Mouse (Mus musculus) kidney, embryonic 16.5 days (tissue): ENCODE measurements at regions not wholly inside any gene's neighbourhood (a gene's known extent, or its start where the extent isn't known, plus 50 kb on each side); places are given as distances from the start of the nearest gene placed in this dataset.

Experiments used
- ATAC-seq: fragments of 200-750 bp; cut with Nextera tagmentation; 2 replicates; pipeline ENCODE4 v1.8.0; 2017; ENCODE audit warnings: moderate TSS enrichment; ENCODE audit not compliant: low FRiP score, low TSS enrichment
- H3K27ac ChIP-seq: fragments of 300-500 bp; sonication (generic); 2 replicates; pipeline ENCODE4 v1.5.1; 2014; ENCODE audit warnings: low read length
- H3K27me3 ChIP-seq: fragments of 300-500 bp; sonication (generic); 2 replicates; pipeline ENCODE4 v1.6.1; 2014; ENCODE audit warnings: low read length, control low read depth, mixed read lengths; ENCODE audit not compliant: insufficient read depth
- H3K36me3 ChIP-seq: fragments of 300-500 bp; sonication (generic); 2 replicates; pipeline ENCODE4 v1.6.1; 2014; ENCODE audit warnings: low read length, control low read depth, mixed read lengths; ENCODE audit not compliant: insufficient read depth
- H3K4me1 ChIP-seq: fragments of 300-500 bp; sonication (generic); 2 replicates; pipeline ENCODE4 v1.6.1; 2014; ENCODE audit warnings: low read length, control low read depth, mixed read lengths; ENCODE audit not compliant: insufficient read depth
- H3K4me2 ChIP-seq: fragments of 300-500 bp; sonication (generic); replicated peaks from 2 replicates; pipeline ENCODE4 v1.6.1; 2014; ENCODE audit warnings: low read depth, low read length
- H3K4me3 ChIP-seq: fragments of 300-500 bp; sonication (generic); 2 replicates; pipeline ENCODE4 v1.5.1; 2014; ENCODE audit warnings: mild to moderate bottlenecking, low read length
- H3K9ac ChIP-seq: fragments of 300-500 bp; sonication (generic); replicated peaks from 2 replicates; pipeline ENCODE4 v1.6.1; 2014; ENCODE audit warnings: low read length
- H3K9me3 ChIP-seq: fragments of 300-500 bp; sonication (generic); 2 replicates; pipeline ENCODE4 v1.6.1; 2016; ENCODE audit warnings: low read length, control low read depth
- WGBS: fragments of 180-500 bp; shearing (Covaris S2); extraction: QIAGEN DNeasy Blood & Tissue Kit; methylation state at CpG from one replicate; pipeline ENCODE4 v1.1.7; 2014; 5-methylcytosine and 5-hydroxymethylcytosine counted together

GRCm38 (mm10) chr4:131363030-131363429 lies 418.8 kb downstream of the Matn1 start:
- H3K9me3 ChIP-seq, result no peaks in the 10 kb centered on the region
- H3K4me2 ChIP-seq, result no peak overlapping the region
- H3K27ac ChIP-seq, result no peak overlapping the region
- no peaks in the 10 kb centered on the region for H3K36me3 ChIP-seq
- 82% methylated on average over 1 of the region's 1 CpGs for WGBS
- no peak for ATAC-seq
- H3K27me3 ChIP-seq, result no peaks in the 10 kb centered on the region
- no peak overlapping the region for H3K9ac ChIP-seq
- H3K4me1 ChIP-seq, result no peaks in the 10 kb centered on the region
- H3K4me3 ChIP-seq, result no peak overlapping the region

- 39% methylated on average over 6 of the region's 6 CpGs for WGBS
- Histone ChIP-seq H3K4me2 (no peak overlapping the region), H3K27me3 (no peaks in the 10 kb centered on the region), H3K4me3 (no peak overlapping the region), H3K9ac (no peak overlapping the region), H3K9me3 (no peaks in the 10 kb centered on the region), H3K27ac (no peak overlapping the region), H3K4me1 (no peaks in the 10 kb centered on the region), H3K36me3 (no peaks in the 10 kb centered on the region)
- ATAC-seq, result peak; percentile 63; the same call in 1 of the 2 replicates
These were observed 420.6 kb downstream of the Matn1 start for GRCm38 (mm10) chr4:131364671-131365252.

- Histone ChIP-seq H3K4me2 (no peak overlapping the region), H3K4me3 (no peak overlapping the region), H3K9ac (no peak overlapping the region), H3K27me3 (no peaks in the 10 kb centered on the region), H3K4me1 (peaks cover 7% of the 10 kb centered on the region; the same call in 1 of the 2 replicates), H3K36me3 (no peaks in the 10 kb centered on the region), H3K27ac (no peak overlapping the region), H3K9me3 (no peaks in the 10 kb centered on the region)
- no peak for ATAC-seq
- WGBS, result 57% methylated on average over 2 of the region's 2 CpGs
These were observed 421.8 kb downstream of the Matn1 start for GRCm38 (mm10) chr4:131366006-131366405.

- H3K36me3 ChIP-seq, result no peaks in the 10 kb centered on the region
- H3K4me2 ChIP-seq, result no peak overlapping the region
- peaks cover 7% of the 10 kb centered on the region; the same call in 1 of the 2 replicates for H3K4me1 ChIP-seq
- no peaks in the 10 kb centered on the region for H3K27me3 ChIP-seq
- no peak overlapping the region for H3K27ac ChIP-seq
- no peaks in the 10 kb centered on the region for H3K9me3 ChIP-seq
- H3K4me3 ChIP-seq, result no peak overlapping the region
- no peak overlapping the region for H3K9ac ChIP-seq
- WGBS, result 57% methylated on average over 1 of the region's 1 CpGs
- no peak for ATAC-seq
These were observed 422.5 kb downstream of the Matn1 start for GRCm38 (mm10) chr4:131366656-131367055.

- Histone ChIP-seq H3K36me3 (no peaks in the 10 kb centered on the region), H3K27ac (no peak overlapping the region), H3K4me2 (no peak overlapping the region), H3K4me3 (no peak overlapping the region), H3K9me3 (no peaks in the 10 kb centered on the region), H3K27me3 (no peaks in the 10 kb centered on the region), H3K9ac (no peak overlapping the region), H3K4me1 (peaks cover 7% of the 10 kb centered on the region; the same call in 1 of the 2 replicates)
- no peak for ATAC-seq
- 79% methylated on average over 16 of the region's 16 CpGs for WGBS
These were observed 428.3 kb downstream of the Matn1 start for GRCm38 (mm10) chr4:131372517-131372916.

GRCm38 (mm10) chr4:131373172-131373571 lies 429.0 kb downstream of the Matn1 start:
- 88% methylated on average over 3 of the region's 3 CpGs for WGBS
- H3K27ac ChIP-seq, result no peak overlapping the region
- H3K4me1 ChIP-seq, result peaks cover 7% of the 10 kb centered on the region; the same call in 1 of the 2 replicates
- ATAC-seq, result no peak
- H3K27me3 ChIP-seq, result no peaks in the 10 kb centered on the region
- no peak overlapping the region for H3K4me3 ChIP-seq
- no peaks in the 10 kb centered on the region for H3K9me3 ChIP-seq
- no peaks in the 10 kb centered on the region for H3K36me3 ChIP-seq
- no peak overlapping the region for H3K4me2 ChIP-seq
- no peak overlapping the region for H3K9ac ChIP-seq

- H3K36me3 ChIP-seq, result no peaks in the 10 kb centered on the region
These were observed 430.5 kb downstream of the Matn1 start for GRCm38 (mm10) chr4:131374527-131375290.

GRCm38 (mm10) chr4:131381063-131381462 lies 436.9 kb downstream of the Matn1 start:
- Histone ChIP-seq H3K9me3 (no peaks in the 10 kb centered on the region), H3K4me3 (no peak overlapping the region), H3K9ac (no peak overlapping the region), H3K4me1 (peaks cover 9% of the 10 kb centered on the region), H3K27ac (peak overlapping the region; percentile 37; the same call in 1 of the 2 replicates), H3K36me3 (no peaks in the 10 kb centered on the region), H3K27me3 (no peaks in the 10 kb centered on the region), H3K4me2 (peak overlapping the region; percentile 35)
- 7% methylated on average over 9 of the region's 9 CpGs for WGBS
- ATAC-seq, result peak; percentile 56

More at GRCm38 (mm10) chr4:131374527-131375290, 430.5 kb downstream of the Matn1 start:
- Histone ChIP-seq H3K4me2 (no peak overlapping the region), H3K9me3 (no peaks in the 10 kb centered on the region), H3K9ac (no peak overlapping the region), H3K4me1 (peaks cover 7% of the 10 kb centered on the region; the same call in 1 of the 2 replicates), H3K4me3 (no peak overlapping the region), H3K27me3 (no peaks in the 10 kb centered on the region), H3K27ac (no peak overlapping the region)
- ATAC-seq, result no peak
- WGBS, result 85% methylated on average over 6 of the region's 6 CpGs

- no peaks in the 10 kb centered on the region for H3K9me3 ChIP-seq
- no peak for ATAC-seq
- no peak overlapping the region for H3K4me3 ChIP-seq
- no peaks in the 10 kb centered on the region for H3K27me3 ChIP-seq
- WGBS, result 72% methylated on average over 7 of the region's 7 CpGs
- peaks cover 9% of the 10 kb centered on the region for H3K4me1 ChIP-seq
- no peaks in the 10 kb centered on the region for H3K36me3 ChIP-seq
- peak overlapping the region; percentile 35; the same call in 1 of the 2 replicates for H3K4me2 ChIP-seq
- no peak overlapping the region for H3K27ac ChIP-seq
- H3K9ac ChIP-seq, result no peak overlapping the region
These were observed 437.3 kb downstream of the Matn1 start for GRCm38 (mm10) chr4:131381529-131381928.

- H3K27ac ChIP-seq, result no peak overlapping the region
- H3K9me3 ChIP-seq, result peaks cover 6% of the 10 kb centered on the region; the same call in 1 of the 2 replicates
- H3K27me3 ChIP-seq, result no peaks in the 10 kb centered on the region
- 59% methylated on average over 5 of the region's 5 CpGs for WGBS
- ATAC-seq, result no peak
- H3K4me1 ChIP-seq, result peaks cover 9% of the 10 kb centered on the region
- H3K36me3 ChIP-seq, result no peaks in the 10 kb centered on the region
- no peak overlapping the region for H3K4me2 ChIP-seq
- no peak overlapping the region for H3K9ac ChIP-seq
- H3K4me3 ChIP-seq, result no peak overlapping the region
These were observed 439.7 kb downstream of the Matn1 start for GRCm38 (mm10) chr4:131383862-131384261.
